Mouse (Mus musculus) kidney, adult 2 months (tissue): Measurements from ENCODE around the gene Pigo. TPM values are rescaled to one million over a fixed set of nuclear protein-coding genes. Genes with fewer than 3 reads are reported as not detected.

Source experiments
- DNase-seq: peaks from one replicate; pipeline ENCODE4 v3.0.0; 2021
- H3K27ac ChIP-seq: fragments of 200-500 bp; 2 replicates; pipeline ENCODE4 v1.5.1; 2012; ENCODE audit warnings: low read depth, low read length, control low read depth, inconsistent platforms; ENCODE audit not compliant: insufficient read depth
- H3K27me3 ChIP-seq: fragments of 200-500 bp; replicated peaks from 2 replicates; pipeline ENCODE4 v1.6.1; 2012; ENCODE audit warnings: mild to moderate bottlenecking, moderate library complexity, low read length, inconsistent platforms; ENCODE audit not compliant: control insufficient read depth, insufficient read depth
- H3K36me3 ChIP-seq: fragments of 200-500 bp; 2 replicates; pipeline ENCODE4 v1.6.1; 2012; ENCODE audit warnings: mild to moderate bottlenecking, moderate library complexity, low read length, inconsistent platforms; ENCODE audit not compliant: control insufficient read depth, insufficient read depth
- H3K4me1 ChIP-seq: fragments of 200-500 bp; 2 replicates; pipeline ENCODE4 v1.6.1; 2011; ENCODE audit warnings: low read length; ENCODE audit not compliant: control insufficient read depth, insufficient read depth
- H3K4me3 ChIP-seq: fragments of 200-500 bp; 2 replicates; pipeline ENCODE4 v1.5.1; 2011; ENCODE audit warnings: mild to moderate bottlenecking, low read depth, low read length, control low read depth; ENCODE audit not compliant: insufficient read depth
- CTCF ChIP-seq: fragments of 200-500 bp; conservative IDR thresholded peaks from 2 replicates; pipeline ENCODE4 v1.5.1; 2011; ENCODE audit warnings: low read depth, mild to moderate bottlenecking, control low read depth, low read length, moderate library complexity, mixed read lengths; ENCODE audit not compliant: insufficient read depth, insufficient read length
- POLR2A ChIP-seq: fragments of 200-500 bp; IDR thresholded peaks from one replicate; pipeline ENCODE4 v1.6.1; 2011; ENCODE audit warnings: low read depth, low read length, control low read depth
- whole genome bisulfite sequencing: fragments of 180-500 bp; shearing (Covaris S2); methylation state at CpG from one replicate; pipeline ENCODE4 v1.1.7; 2018; 5-methylcytosine and 5-hydroxymethylcytosine counted together
- polyA plus RNA-seq: library from polyadenylated mRNA; depleted of rRNA; stranded (reverse); fragments of >200 nt; gene quantifications from 2 replicates; pipeline ENCODE4 v1.2.3, GENCODE M21; 2012; rRNA removed

The Pigo gene
- polyA plus RNA-seq, result 24.6 and 28.4 TPM in 2 replicates

DNA sequence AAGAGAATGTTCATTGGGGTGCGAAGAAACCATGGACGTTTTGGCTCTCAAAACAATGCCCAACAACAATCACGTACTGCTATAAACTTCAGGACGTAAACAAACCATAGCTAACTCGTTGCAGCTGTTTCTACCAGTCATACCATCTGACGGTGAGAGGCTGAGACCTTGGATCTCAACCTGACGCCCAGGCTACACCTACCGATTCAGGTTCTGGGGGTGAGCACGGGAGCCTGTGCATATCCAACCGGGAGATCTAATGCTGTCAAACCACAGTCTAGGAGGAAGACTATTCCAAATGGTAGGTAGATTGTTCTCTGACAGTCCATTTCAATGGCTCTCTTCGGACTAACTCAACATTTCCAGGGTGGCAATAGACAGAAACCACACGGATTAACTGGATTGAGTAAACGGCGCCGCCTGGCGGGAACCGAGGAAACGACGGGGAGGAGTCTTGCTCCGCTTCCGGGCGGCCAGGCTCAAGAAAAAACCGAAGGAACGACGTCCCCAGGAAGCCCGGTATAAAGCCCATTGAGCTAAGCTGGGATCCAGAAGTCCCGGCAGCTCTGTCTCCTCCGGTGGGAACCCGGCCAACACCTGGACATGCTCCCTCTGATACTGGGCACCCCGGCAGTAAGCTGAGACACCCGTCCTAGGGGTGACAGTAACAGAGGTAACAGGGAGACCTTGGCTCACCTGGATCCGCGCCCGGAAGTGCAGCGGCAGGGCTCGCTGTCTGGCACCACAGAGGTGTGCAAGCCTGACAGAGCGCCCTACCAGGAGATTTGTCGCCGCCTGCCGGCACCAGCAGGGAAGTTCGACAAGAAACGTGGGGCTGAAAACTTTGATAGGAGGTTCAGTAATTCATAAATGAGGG lies at the start of gene Pigo:
Gene Pigo (minus strand): TSS at position 736 of the 877 bp plus-strand sequence.
- Histone ChIP-seq H3K36me3 (no peaks in the 10 kb centered on the region), H3K4me3 (peak within 1 kb of the TSS; percentile 84), H3K27me3 (no peaks in the 10 kb centered on the region), H3K4me1 (peaks cover 10% of the 10 kb centered on the region), H3K27ac (peak within 1 kb of the TSS; percentile 96)
- WGBS, result 6% methylated on average over 42 of the region's 42 CpGs
- DNase-seq, result peak; percentile 98
- peak; percentile 33 for TF ChIP-seq POLR2A
- TF ChIP-seq CTCF, result peak; percentile 87

DNA sequence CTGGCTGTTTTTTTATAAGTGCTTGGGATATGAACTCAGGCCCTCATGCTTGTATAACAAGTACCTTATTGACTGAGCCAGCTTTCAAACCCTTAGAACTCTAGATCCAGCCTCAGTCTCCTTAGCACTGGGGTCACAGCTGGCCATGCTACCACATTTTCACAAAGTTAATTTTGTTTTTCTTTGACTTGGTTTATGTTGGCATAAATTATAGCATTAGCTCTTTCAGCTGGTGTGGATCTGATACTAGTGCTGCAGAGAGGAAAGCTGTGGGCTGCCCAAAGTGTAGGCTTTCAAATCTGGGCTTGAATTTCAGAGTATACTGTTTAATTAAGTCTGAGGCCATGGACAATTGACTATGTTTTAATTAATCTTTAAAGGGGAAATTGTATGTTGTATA lies 49.3 kb upstream of the Pigo start:
- no peaks in the 10 kb centered on the region for H3K27me3 ChIP-seq
- no peak overlapping the region for H3K27ac ChIP-seq
- no peak overlapping the region for H3K4me3 ChIP-seq
- DNase-seq, result no peak
- H3K36me3 ChIP-seq, result no peaks in the 10 kb centered on the region
- TF ChIP-seq POLR2A (no peak), CTCF (no peak)
- no peaks in the 10 kb centered on the region for H3K4me1 ChIP-seq

DNA sequence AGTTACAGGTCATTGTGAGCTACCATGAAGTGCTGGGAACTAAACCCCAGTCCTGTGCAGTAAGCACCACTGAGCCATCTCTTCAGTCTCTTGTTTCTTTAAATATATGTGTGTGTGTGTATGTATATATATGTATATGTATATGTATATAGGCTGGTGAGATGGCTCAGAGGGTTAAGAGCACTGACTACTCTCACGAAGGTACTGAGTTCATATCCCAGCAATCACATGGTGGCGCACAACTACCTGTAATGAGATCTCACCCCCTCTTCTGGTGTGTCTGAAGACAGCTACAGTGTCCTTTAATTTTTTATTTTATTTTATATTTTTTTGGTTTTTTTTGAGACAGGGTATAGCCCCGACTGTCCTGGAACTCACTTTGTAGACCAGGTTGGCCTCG lies 39.9 kb upstream of the Pigo start:
- Histone ChIP-seq H3K27me3 (no peaks in the 10 kb centered on the region), H3K36me3 (no peaks in the 10 kb centered on the region), H3K4me1 (no peaks in the 10 kb centered on the region), H3K4me3 (no peak overlapping the region), H3K27ac (no peak overlapping the region)
- WGBS, result 91% methylated on average over 4 of the region's 4 CpGs
- no peak for DNase-seq
- TF ChIP-seq CTCF, result no peak
- no peak for TF ChIP-seq POLR2A

DNA sequence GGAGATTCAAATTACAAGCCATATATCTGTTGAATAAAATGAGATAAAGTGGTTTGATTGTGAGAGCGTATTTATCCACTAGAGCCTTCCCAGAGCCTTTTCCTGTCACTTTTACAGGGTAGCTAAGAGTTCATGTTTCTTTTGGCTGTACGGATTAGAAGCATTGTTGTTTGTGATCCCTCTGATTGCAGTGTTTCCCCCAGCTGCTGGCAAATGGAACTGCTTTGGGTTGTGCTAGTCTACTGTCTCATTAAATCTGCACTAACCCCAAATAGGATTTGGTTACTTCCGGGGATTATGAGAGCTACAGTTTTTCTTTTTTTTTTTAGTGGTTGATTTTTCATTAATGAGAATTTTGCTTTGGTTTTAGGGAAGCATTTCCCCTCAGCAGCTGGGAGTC lies 34.7 kb upstream of the Pigo start:
- TF ChIP-seq POLR2A, result no peak
- TF ChIP-seq CTCF, result no peak
- DNase-seq, result peak; percentile 33
- Histone ChIP-seq H3K4me3 (no peak overlapping the region), H3K27me3 (no peaks in the 10 kb centered on the region), H3K36me3 (no peaks in the 10 kb centered on the region), H3K27ac (no peak overlapping the region), H3K4me1 (peaks cover 9% of the 10 kb centered on the region; the same call in 1 of the 2 replicates)
- 46% methylated on average over 3 of the region's 3 CpGs for WGBS

DNA sequence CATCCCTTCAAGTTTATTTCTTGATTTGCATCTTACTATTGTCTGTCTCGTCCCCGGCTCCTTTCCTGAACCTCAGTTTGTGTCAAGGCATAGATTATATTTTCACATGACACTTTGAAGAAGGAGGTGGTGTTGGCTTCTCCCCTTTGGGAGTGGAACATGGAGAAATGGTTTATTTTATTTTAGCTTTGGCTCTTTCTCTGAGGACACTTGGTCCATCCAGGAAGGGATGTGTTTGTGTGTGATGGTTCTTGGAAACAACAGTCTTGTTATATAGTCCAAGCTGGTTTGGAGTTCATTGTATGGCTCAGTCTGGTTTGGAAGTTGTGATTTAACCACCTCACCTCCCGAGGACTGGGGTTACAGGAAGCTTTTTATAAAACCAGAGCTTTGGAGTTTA lies 34.1 kb upstream of the Pigo start:
- DNase-seq, result peak; percentile 22
- Histone ChIP-seq H3K4me1 (peaks cover 9% of the 10 kb centered on the region; the same call in 1 of the 2 replicates), H3K4me3 (peak overlapping the region; percentile 75; the same call in 1 of the 2 replicates), H3K36me3 (no peaks in the 10 kb centered on the region), H3K27me3 (no peaks in the 10 kb centered on the region), H3K27ac (no peak overlapping the region)
- TF ChIP-seq CTCF (no peak), POLR2A (no peak)
- WGBS, result 21% methylated on average over 3 of the region's 3 CpGs

DNA sequence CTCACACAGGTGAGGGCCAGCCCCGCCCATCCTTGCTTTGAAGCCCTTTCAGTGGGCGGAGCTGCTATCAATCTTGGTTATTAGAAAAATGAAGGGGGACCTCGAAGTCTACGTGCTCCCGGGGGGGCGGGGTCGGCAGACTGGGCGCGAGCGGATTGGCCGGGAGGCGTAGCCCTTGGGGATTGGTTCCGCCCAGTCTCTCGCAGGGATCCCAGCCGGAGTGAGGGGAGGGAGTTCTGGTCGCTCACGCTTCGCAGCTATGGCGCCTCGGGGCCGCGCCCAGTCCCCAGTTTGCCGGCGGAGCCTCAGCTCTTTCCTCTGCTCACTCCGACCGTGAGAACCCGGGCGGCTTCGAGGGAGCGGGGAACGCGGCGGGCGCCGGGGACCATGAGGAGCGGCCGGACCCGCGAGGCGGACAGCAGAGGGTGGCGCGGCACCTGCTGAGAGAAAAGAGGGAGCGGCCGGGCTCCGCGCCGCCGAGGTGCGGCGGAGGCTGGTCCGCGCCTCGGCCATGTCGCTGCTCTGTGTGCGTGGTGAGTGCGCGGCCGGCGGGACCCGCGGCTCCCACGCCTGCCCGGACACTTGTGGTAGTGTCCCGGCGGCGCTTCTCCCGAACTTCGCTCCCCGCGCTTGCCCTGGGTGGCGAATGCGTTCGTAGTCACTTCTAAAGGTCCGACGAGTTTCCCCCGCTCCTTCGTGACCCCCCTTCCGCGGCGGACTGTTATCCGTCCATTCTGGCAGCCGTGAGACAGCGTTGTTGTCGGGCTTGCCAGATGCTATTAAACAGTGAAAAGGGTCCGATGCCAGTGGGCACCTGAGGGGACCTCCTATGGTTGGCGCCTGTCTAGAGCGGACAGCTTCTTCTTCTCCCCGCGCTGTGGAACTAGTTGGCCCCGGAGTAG lies 33.4 kb upstream of the Pigo start, which contains the start of gene Unc13b:
Gene Unc13b (plus strand): TSS at position 201 of the 902 bp plus-strand sequence.
- DNase-seq, result peak; percentile 96
- Histone ChIP-seq H3K27ac (no peak within 1 kb of the TSS), H3K4me3 (peak within 1 kb of the TSS; percentile 75), H3K4me1 (peaks cover 9% of the 10 kb centered on the region; the same call in 1 of the 2 replicates), H3K27me3 (no peaks in the 10 kb centered on the region), H3K36me3 (no peaks in the 10 kb centered on the region)
- WGBS, result under 1% methylated on average over 77 of the region's 90 CpGs
- peak; percentile 26 for TF ChIP-seq POLR2A
- TF ChIP-seq CTCF, result no peak
